Mouse (Mus musculus) left cerebral cortex, adult 9 months (tissue): ENCODE data around the gene Ctsq.
"Not testable (repeated sequence)": the region's sequence is repeated elsewhere in the genome, so short reads cannot be mapped to it uniquely, and the experiment has no call there.

Experiments used
- DNase-seq, 2 experiments: peaks; one replicate each; pipeline ENCODE4 v3.0.0; 2022; ENCODE audit warnings: low spot score in 2 of 2

Ctsq gene

DNA sequence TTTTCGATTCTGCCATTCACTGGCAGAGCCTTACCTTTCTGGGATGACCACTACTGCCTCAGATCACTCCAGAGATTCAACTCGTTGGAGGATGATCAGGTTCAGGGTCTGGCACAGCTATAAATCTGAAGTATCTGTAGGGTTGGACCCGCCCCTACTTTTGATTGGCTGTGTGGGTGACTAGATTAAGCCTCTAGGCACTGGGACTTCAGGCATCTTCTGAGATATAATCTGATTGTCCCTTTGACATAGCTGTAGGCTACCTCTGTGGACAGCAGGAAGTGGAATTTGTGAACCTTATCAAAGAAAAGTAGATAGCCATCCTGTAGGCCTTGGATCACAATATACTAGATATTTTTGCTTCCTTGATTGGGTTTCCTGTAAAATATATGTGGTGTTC lies at the start of gene Ctsq:
Gene Ctsq (minus strand): TSS at position 101 of the 400 bp plus-strand sequence.
- DNase-seq = no peak

DNA sequence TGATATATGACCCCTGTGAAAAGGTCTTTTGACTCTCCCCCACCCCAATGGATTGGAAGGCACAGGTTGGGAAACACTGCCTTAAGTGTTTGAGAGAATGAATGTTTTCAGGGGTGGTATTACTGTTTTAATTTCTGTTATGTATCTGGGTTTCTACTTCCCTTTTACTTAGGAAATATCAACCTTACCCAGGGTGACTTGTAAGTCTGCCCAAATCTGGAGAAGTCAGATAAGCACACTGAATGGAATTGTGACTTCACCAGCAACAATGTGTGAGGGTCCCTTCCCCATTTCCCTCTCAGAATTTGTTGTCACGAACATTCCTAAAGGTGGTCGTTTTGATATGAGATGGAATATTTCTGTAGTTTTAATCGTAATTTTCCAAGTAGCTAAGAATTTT lies 17.6 kb downstream of the Ctsq start:
- DNase-seq = no peak

DNA sequence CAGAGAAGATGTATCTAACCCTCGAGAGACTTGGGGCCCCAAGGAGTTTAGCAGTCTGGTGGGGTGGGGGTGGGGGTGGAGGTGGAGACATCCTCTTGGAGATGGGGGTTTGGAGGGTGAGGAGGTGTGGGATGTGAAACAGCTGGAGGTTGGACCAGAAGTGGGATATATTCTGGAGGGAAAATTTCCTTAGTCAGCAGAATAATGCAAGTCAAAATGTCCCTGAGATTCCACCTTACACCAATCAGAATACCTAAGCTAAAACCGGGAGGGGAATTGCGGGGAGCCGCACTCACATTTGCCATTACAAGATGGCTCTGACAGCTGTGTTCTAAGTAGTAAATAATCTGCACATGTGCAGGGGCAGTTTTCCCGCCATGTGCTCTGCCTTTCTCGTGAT lies 18.6 kb downstream of the Ctsq start:
- no peak for DNase-seq

DNA sequence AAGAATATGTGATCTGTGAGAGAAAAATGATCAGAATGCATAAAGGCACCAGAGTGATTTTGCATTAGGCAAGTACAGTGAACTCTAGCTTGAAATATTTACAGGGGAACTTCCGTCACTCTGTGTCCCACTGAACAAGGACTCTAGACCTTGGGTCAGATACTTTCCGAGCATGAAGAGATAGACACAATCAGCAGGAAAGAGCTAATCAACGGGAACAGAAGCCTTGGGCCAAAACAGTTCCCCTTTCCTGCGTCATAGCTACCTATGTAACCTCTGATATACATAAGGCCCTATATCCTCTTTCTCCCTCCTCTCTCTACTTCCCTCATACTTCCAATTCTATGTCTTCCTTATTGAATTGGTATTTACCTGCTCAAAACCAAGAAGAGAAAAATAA lies 30.3 kb downstream of the Ctsq start:
- no peak for DNase-seq

DNA sequence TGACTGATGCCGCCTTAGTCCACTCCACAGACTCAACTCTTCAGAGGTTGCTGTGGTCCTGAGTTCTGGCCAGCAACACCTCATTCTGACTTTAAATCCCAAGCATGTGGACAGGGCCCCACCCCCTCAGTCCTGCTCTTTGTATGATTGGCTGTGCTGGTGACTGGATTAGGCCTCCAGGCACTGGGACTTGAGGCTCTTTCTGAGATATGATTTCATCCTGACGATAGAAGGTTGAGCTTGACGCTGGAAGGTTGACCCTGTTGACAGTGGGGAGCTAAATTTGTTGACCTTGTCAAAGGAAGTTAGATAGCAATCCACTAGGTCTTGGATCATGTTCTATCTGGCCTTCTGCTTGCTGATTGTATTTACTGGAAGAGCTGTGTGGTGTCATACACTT lies 34.6 kb downstream of the Ctsq start, which contains the start of gene Ctsj:
Gene Ctsj (minus strand): TSS at position 101 of the 400 bp plus-strand sequence.
- no peak for DNase-seq

DNA sequence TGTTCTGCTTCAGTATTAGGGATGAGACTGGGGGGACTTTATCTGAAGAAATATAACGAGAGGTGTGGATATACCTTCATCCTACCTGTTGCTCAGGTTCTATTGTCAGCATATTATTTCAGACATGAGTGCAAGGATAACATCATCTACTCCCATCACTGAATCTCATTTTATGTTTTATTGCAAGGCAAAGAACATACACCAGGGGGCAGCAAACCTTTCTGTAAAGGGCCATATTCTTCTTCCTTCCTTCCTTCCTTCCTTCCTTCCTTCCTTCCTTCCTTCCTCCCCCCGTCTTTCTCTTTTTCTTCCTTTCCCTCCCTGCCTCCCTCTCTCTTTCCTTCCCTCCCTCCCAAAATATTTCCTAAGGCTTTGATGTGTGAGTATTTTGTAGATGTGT lies 42.8 kb downstream of the Ctsq start:
- DNase-seq = no peak

DNA sequence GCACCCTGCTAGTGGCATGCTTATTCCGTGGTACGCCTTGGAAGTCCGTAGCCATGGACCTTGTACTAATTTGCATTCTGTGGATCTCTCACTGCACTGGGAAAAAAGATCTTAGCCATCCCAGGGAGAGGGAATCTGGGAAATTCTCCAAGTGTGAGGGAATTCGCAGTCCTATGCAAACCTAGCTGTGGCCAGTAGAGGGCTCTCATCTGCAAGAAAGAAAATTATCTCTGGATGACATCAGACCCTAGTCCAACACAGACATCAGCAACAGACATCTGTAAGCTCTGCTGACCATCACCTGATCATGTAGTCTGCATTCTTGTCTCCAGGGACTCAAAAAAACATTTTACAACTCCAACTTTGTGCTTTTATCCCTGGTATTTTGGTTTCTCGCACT lies 53.5 kb downstream of the Ctsq start:
- DNase-seq = not testable (repeated sequence)
